Mouse (Mus musculus) urinary bladder, adult 2 months (tissue): ENCODE data around the gene Tspo. TPM values are rescaled to one million over a fixed set of nuclear protein-coding genes. Genes with fewer than 3 reads are reported as not detected.
A peak's percentile ranks its signal among the peaks of the same experiment; 100 is the strongest.

Experiments
- DNase-seq: peaks from one replicate; pipeline ENCODE4 v3.0.0; 2022; ENCODE audit warnings: low spot score
- polyA plus RNA-seq: library from polyadenylated mRNA; depleted of rRNA; stranded (reverse); fragments of >200 nt; gene quantifications from 2 replicates; pipeline ENCODE4 v1.2.3, GENCODE M21; 2012; rRNA removed

Tspo gene
- polyA plus RNA-seq, result 214 and 260 TPM in 2 replicates

DNA sequence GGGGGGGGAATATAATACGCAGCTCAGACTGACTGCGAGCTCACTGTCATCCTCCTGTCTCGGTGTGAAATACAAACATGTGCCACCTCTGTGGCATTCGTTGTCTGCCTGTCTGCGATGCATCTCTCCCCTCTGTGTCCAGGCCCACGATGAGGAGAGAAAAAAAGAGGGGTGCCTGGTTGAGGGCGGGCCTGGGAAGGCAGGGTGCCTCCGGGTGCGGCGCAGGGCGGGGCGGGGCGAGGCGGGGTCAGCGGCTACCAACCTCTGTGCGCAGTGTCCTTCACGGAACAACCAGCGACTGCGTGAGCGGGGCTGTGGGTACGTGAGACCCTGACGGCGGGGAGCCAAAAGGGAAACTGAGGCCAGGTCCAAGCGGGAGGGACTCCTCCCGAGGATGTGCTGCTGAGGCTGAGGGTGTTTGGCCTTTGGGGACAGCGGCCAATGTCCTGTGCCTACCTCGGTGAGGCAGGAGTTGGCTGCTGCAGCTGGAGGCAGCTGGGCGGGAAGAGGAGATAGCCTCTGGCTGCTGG lies at the start of gene Tspo, which contains the start of gene Mcat:
Gene Tspo (plus strand): TSS at position 266 of the 530 bp plus-strand sequence.
Gene Mcat (minus strand): TSS at position 461 of the 530 bp plus-strand sequence.
- DNase-seq, result peak; percentile 71

GRCm38 (mm10) chr15:83515018-83515417 lies 48.4 kb upstream of the Tspo start:
- no peak for DNase-seq

DNA sequence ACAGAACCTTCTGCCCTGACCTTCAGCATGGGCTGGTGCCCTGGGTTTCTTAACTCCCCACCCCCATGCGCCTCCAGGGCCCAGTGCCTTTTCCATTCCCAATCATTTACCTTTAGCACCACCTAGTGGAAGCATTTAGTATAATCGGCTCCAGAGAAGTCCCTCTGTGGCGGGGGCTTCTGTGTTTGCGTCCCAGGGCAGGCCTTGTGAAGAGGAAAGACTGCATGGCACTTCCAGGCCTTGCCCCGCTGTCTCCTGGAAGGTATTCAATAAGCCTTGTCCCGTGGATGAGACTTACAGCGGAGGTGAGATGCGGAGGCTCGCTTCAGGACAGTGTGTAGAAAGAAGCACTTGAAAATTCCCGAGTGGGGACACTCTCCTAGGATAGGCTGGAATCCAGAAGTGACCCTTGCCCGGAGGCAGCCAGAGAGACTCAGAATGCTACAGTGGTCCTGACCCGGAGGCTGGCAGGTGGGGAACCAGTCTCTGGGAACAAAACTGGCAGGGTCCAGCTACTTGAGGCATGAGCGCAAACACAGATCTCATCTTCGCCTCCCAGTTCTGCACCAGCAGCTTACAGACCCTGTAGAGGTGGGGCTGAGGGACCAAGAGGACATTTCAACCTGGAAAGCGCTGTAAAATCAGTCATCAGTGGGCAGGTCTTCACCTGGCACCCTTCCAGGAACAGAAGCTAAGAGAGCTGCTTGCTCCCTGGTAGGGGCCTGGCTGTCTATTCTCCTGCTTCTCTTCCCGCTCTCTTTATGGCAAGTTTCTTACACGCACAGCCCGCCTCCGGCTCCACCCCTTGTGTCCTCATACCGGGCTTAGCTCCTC lies 45.0 kb upstream of the Tspo start:
- DNase-seq, result peak; percentile 42

- no peak for DNase-seq
Measured at GRCm38 (mm10) chr15:83520861-83521382, 42.5 kb upstream of the Tspo start.

DNA sequence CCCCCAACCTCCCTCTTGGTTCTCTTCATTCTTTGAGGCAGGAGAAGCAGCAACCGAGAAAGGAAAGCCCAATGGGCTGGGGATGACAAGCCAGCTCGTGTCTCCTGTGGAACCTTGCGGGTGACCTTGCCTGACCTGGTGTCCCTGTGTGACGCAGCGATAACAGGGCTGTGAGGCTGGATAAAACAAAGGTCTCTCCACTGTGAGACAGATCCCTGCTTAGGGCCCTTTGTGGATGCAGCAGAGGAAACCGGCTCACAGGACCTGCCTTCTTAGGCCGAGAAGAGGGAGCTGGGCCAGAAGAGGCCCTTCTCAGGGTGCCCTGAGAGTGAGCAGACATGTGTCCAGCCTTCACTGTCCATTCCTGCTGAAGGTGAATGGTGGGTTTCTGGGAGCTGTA lies 40.2 kb upstream of the Tspo start:
- DNase-seq, result no peak

DNA sequence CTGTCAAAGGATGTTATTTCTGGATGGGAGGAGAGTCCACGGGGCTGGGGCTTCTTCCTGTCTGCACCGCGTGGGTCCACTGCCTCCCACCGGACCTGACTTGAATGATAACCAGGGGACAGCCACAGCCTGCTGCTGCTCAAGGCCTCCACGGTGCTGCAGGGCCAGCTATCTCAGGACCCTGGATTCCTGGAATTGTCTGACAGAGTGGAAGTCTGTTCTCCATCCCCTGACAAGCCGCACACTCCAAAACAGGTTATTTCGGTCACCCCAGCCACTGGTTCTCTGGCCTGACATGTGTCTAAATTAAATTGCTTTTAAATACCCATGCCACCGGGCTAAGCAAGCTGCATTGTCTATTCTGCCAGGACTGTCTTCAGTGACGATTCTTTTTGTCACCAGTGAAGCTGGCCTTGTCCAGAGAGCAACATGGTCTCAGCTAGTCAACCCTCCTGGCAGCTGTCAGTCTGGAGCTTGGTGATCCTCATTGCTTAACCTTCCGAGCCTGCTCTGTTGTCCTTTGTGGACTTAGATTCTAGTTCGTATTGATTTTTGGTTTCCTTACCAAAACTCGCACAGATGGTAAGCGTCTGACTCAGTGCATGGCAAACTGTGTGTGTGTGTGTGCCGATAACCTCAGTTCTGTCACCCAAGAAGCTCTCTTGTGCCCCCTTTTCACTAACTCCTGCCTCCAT lies 39.6 kb upstream of the Tspo start:
- no peak for DNase-seq

DNA sequence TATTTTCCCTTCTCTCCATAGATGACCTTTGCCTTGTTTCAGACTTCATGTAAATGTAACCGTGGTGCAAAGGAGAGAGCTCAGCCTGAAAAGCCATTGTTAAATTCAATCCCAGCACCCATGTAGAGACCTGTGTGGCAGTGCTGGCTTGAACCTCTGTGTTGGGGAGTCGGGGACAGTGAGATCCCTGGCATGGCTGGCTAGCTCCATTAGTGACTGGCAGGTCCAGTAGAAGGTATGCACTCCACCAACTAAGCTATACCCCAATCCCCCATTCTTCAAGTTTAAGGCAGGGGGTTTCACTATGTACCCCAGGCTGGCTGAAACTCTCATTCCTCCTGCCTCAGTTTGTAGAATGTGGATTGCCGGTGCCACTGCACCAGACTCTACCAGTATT lies 39.1 kb upstream of the Tspo start:
- DNase-seq, result no peak

GRCm38 (mm10) chr15:83526424-83527091 lies 36.8 kb upstream of the Tspo start, which contains the start of gene Bik:
Bik (plus strand) TSS chr15:83526862.
- peak; percentile 70 for DNase-seq

DNA sequence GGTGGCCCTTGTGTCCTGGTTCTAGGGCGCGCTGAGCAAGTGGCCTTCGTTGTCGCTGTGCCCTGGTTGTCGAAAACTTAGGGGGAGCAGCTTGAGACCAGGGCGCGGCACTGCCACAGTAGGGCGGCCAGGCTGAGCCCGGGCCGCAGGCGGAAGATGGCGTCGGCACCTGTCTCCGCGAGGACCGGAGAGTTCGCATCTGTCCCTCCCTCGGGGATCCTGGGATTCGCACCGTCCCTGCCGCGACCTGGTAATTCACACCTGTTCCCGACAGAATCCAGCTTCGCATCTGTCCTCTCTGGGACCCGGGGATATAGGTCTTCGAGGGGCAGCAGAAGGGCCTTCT lies 36.3 kb upstream of the Tspo start:
- DNase-seq, result no peak

DNA sequence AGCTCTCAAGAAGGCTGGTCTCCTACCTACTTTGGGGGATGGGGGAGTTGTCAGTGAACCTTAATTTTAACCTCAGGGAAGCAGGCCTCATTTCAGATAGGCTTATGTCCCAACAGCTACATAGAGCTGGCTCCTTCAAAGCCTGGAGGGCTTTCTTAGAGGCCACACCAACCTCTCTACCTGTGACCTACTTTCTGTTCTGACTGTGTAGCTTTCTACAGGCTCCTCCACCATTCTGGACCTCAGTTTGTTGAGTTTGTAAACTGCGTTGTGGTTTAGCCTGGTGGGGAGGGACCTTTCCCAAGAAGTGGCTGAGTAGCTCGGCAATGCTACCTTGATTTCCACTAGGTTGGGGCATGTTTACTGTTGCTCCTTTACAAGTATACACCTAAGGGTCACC lies 35.6 kb upstream of the Tspo start:
- DNase-seq, result no peak

GRCm38 (mm10) chr15:83528892-83529291 lies 34.5 kb upstream of the Tspo start:
- no peak for DNase-seq

- no peak for DNase-seq
Measured at GRCm38 (mm10) chr15:83529765-83530164, 33.6 kb upstream of the Tspo start.

DNA sequence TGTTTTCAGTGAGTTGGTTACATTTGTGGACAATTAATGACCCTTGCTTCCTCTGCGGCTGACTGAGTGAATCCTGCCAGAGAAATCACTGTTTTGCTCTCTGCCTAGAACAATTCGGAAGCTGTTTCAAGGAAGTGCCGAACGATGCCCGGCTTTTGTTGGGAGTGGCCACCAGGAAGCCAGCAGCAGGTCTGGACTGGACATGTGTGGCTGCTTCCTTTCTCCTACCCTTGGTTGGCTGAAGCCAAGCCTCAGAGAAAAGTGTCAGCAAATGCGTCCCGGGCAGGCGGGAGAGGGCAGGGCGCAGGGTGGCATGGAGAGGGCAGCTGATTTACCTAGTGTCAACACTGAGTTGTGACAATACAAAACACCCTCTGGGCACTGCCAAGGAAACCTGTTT lies 33.2 kb upstream of the Tspo start:
- peak; percentile 49 for DNase-seq

DNA sequence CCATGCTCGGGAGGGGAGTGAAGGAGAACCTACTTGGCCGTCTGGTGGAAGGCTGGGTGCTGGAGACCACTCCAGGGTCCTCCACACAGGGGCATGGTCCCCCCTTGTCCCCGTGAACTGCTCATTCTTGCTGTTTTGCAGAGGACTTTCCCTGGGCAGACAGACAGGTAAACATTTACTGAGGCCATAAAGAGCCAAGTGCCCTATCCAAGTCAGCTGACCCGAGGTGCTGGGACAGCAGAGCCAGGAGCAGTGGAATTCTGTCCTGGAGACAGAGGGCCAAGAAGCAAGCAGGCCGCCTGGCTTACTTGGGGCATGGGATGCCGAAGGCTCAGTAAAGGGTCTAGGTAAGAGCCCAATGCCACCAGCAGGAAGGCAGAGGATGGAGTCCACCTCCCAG lies 32.7 kb upstream of the Tspo start:
- no peak for DNase-seq

DNA sequence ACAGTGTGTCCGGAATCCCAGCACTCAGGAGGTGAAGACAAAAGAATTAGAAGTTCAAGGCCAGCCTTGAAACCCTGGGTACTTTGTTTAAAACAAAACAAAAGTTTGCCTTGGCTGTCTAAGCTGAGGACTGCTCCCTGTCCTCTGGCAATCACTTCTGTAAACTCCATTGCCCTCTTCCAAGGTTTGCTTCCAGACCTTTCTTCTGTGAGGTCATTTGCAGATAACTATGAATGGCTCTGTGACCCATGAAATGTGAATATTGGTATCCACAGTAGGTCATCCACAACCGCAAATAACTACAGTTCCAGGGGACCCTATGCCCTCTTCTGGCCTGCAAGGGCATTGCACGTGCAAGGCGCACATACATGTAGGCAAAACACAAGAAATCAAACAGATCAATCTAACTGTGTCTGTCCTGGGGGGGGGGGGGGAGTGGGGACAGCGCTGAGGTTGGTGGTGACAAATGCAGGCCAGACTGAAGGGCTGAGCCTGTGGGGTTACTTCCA lies 31.4 kb upstream of the Tspo start:
- no peak for DNase-seq

- DNase-seq, result no peak
Measured at GRCm38 (mm10) chr15:83532606-83533005, 30.8 kb upstream of the Tspo start.

- no peak for DNase-seq
Measured at GRCm38 (mm10) chr15:83534960-83535889, 28.2 kb upstream of the Tspo start.

DNA sequence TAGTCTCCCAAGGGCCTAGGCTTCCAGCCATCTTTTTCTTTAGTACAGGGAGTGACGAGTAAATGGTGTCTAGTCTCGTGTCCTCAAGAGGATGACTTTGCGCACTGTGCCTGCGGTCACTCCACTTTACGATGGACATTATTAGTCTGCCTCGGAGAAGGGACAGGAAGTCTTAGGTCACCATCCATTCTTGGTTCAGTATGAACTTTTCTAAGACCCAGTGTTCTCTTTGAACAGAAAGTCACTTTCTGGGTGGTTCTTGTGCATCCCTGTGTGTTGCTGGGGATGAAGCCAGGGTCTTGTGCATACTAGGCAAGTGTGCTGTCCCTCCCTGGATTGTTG lies 27.5 kb upstream of the Tspo start:
- no peak for DNase-seq

DNA sequence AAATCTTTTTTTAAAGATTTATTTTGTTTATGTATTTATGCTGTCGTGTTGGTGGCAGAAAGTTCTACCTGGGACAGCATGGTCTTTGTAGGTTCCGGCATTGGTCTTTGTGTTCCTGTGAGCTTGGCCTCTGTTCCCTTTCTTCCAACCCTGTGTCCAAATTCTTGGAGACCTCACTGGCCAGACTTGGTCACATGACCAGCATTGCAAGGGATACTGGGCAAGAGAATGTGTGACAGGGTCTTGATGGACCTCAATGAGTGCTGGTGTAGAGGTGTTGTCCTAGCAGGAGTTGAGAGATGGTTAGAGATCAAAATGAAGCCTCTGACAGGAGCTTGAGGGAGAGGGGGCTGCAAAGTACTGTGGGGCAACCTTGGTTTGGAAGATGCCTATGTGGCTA lies 24.5 kb upstream of the Tspo start:
- no peak for DNase-seq

DNA sequence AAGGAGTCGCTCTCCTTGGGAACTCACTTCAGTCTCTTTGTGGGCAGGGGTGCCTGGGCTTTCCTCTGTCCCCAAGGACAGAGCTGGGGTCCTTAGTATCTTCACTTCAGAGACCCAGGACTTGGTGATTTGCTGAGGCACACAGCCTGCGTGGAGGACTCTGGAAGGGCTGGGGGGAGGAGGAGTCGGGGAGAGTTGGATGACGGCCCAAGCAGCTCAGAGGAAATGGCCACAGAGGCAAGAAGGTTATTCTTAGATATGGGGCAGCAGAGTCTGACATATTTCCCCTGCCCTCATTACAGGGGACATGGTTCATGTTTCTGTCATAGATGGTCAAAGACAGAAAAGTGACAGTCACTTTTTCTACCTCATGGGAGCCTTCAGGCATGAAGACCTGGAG lies 23.5 kb upstream of the Tspo start:
- DNase-seq, result no peak
